Mouse (Mus musculus): ENCODE results near the gene Hoxd12. TPM values are rescaled to one million over a fixed set of nuclear protein-coding genes. Genes with fewer than 3 reads are reported as not detected.
A peak's percentile ranks its signal among the peaks of the same experiment; 100 is the strongest.

The Hoxd12 gene
- polyA plus RNA-seq, 1 experiment = not detected

DNA sequence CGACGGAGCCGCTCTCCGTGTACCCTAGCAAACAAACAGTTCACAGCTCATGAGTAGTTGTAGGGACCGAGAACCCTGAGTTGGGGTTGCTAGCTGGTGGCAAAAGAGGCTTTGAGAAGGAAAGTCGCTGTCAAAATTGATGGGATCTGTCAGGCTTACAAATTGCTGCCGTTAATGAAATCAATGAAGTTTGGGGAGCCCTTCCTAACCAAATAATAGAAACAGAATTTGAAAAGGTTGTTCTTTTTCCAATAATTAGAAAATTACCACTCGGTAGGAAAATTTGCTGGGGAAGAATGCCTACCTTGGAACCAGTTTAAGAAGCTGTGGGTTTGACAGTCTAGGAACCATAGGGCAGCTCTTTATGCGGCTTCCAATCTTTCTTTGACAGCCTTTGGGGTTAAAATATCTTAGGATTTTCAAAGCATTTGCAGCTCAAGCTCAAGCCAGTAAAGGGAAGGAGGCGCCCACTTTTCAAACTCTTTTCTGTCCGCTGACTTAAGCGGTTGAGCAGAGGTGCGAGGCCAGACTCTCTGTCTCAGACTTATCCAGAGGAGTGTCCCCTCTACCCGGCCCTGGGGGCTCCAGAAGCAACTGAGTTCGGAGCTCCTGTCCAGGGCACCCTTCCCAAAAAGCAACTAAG, 16.7 kb upstream of the Hoxd12 start:
- peak overlapping the region; percentile 11; the same call in 1 of the 2 replicates for H3K4me3 ChIP-seq (ENCODE audit: extremely low read depth, insufficient read depth, insufficient read length)
- no peak for DNase-seq (ENCODE audit: low read depth in 1 of 2, low spot score in 2 of 2)
- no peak for TF ChIP-seq CTCF (IDR thresholded peaks at IDR 0.05; ENCODE audit: extremely low read depth, insufficient read depth, insufficient read length, insufficient replicate concordance)
- no peak for TF ChIP-seq POLR2A (IDR thresholded peaks at IDR 0.05; ENCODE audit: low read depth, low read length)
- peaks cover 58% of the 10 kb centered on the region for H3K27me3 ChIP-seq (ENCODE audit: control insufficient read depth, insufficient read depth, low read length)
- H3K27ac ChIP-seq (ENCODE audit: insufficient read depth, low read length) = no peak overlapping the region
- H3K36me3 ChIP-seq (ENCODE audit: control insufficient read depth, insufficient read depth, low read length) = no peaks in the 10 kb centered on the region
- WGBS = 7% methylated on average over 15 of the region's 15 CpGs
- H3K4me1 ChIP-seq (ENCODE audit: control insufficient read depth, insufficient read depth, insufficient read length) = peaks cover 9% of the 10 kb centered on the region

GRCm38 (mm10) chr2:74658667-74659371, 16.0 kb upstream of the Hoxd12 start:
- Histone ChIP-seq H3K27ac (ENCODE audit: insufficient read depth, low read length) (no peak overlapping the region), H3K36me3 (ENCODE audit: control insufficient read depth, insufficient read depth, low read length) (no peaks in the 10 kb centered on the region), H3K4me3 (ENCODE audit: extremely low read depth, insufficient read depth, insufficient read length) (0 out of 2 replicates have a peak overlapping the region, but pooled peaks have one; percentile 1), H3K4me1 (ENCODE audit: control insufficient read depth, insufficient read depth, insufficient read length) (peaks cover 9% of the 10 kb centered on the region), H3K27me3 (ENCODE audit: control insufficient read depth, insufficient read depth, low read length) (peaks cover 59% of the 10 kb centered on the region)
- no peak for DNase-seq (ENCODE audit: low read depth in 1 of 2, low spot score in 2 of 2)
- TF ChIP-seq POLR2A (IDR thresholded peaks at IDR 0.05; ENCODE audit: low read depth, low read length) (no peak), CTCF (IDR thresholded peaks at IDR 0.05; ENCODE audit: extremely low read depth, insufficient read depth, insufficient read length, insufficient replicate concordance) (no peak)
- WGBS = 5% methylated on average over 47 of the region's 47 CpGs

GRCm38 (mm10) chr2:74659507-74660005, 15.3 kb upstream of the Hoxd12 start, which contains the start of gene Evx2:
Gene Evx2 (minus strand): TSS chr2:74659557.
- Histone ChIP-seq H3K4me1 (ENCODE audit: control insufficient read depth, insufficient read depth, insufficient read length) (peaks cover 9% of the 10 kb centered on the region), H3K27me3 (ENCODE audit: control insufficient read depth, insufficient read depth, low read length) (peaks cover 56% of the 10 kb centered on the region), H3K36me3 (ENCODE audit: control insufficient read depth, insufficient read depth, low read length) (no peaks in the 10 kb centered on the region), H3K4me3 (ENCODE audit: extremely low read depth, insufficient read depth, insufficient read length) (0 out of 2 replicates have a peak within 1 kb of the TSS, but pooled peaks have one; percentile 1), H3K27ac (ENCODE audit: insufficient read depth, low read length) (no peak within 1 kb of the TSS)
- no peak for TF ChIP-seq POLR2A (IDR thresholded peaks at IDR 0.05; ENCODE audit: low read depth, low read length)
- no peak for TF ChIP-seq CTCF (IDR thresholded peaks at IDR 0.05; ENCODE audit: extremely low read depth, insufficient read depth, insufficient read length, insufficient replicate concordance)
- WGBS = 12% methylated on average over 28 of the region's 28 CpGs
- DNase-seq (ENCODE audit: low read depth in 1 of 2, low spot score in 2 of 2) = no peak

GRCm38 (mm10) chr2:74660421-74661375, 14.1 kb upstream of the Hoxd12 start:
- H3K36me3 ChIP-seq (ENCODE audit: control insufficient read depth, insufficient read depth, low read length) = no peaks in the 10 kb centered on the region
- no peak overlapping the region for H3K4me3 ChIP-seq (ENCODE audit: extremely low read depth, insufficient read depth, insufficient read length)
- 7% methylated on average over 30 of the region's 30 CpGs for WGBS
- TF ChIP-seq POLR2A (IDR thresholded peaks at IDR 0.05; ENCODE audit: low read depth, low read length) = no peak
- TF ChIP-seq CTCF (IDR thresholded peaks at IDR 0.05; ENCODE audit: extremely low read depth, insufficient read depth, insufficient read length, insufficient replicate concordance) = no peak
- no peak for DNase-seq (ENCODE audit: low read depth in 1 of 2, low spot score in 2 of 2)
- H3K4me1 ChIP-seq (ENCODE audit: control insufficient read depth, insufficient read depth, insufficient read length) = peaks cover 6% of the 10 kb centered on the region
- no peak overlapping the region for H3K27ac ChIP-seq (ENCODE audit: insufficient read depth, low read length)
- H3K27me3 ChIP-seq (ENCODE audit: control insufficient read depth, insufficient read depth, low read length) = peaks cover 47% of the 10 kb centered on the region

DNA sequence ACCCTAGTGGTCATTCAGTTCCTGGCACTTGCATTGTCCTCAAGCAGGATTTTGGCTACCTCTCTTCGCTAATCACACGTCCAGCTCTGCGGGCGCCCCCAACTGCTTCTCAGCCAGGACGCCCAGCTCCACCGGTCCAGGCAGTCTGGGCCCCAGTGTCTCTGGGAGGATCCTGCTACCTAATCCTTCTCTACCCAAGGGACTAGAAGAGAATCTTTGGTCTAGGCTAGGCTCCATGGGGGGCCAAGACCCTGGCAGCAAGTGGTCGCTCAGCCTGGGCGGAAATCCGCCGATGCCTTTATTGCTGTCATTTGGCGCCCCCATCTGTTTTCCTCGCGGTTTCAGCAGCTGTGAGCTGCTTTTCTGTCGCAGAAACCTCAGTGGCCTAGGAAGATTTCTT, 13.1 kb upstream of the Hoxd12 start:
- Histone ChIP-seq H3K36me3 (ENCODE audit: control insufficient read depth, insufficient read depth, low read length) (no peaks in the 10 kb centered on the region), H3K27me3 (ENCODE audit: control insufficient read depth, insufficient read depth, low read length) (peaks cover 42% of the 10 kb centered on the region), H3K4me1 (ENCODE audit: control insufficient read depth, insufficient read depth, insufficient read length) (peaks cover 3% of the 10 kb centered on the region; the same call in 1 of the 2 replicates), H3K27ac (ENCODE audit: insufficient read depth, low read length) (no peak overlapping the region), H3K4me3 (ENCODE audit: extremely low read depth, insufficient read depth, insufficient read length) (no peak overlapping the region)
- no peak for TF ChIP-seq CTCF (IDR thresholded peaks at IDR 0.05; ENCODE audit: extremely low read depth, insufficient read depth, insufficient read length, insufficient replicate concordance)
- no peak for TF ChIP-seq POLR2A (IDR thresholded peaks at IDR 0.05; ENCODE audit: low read depth, low read length)
- DNase-seq (ENCODE audit: low read depth in 1 of 2, low spot score in 2 of 2) = no peak
- 6% methylated on average over 14 of the region's 14 CpGs for WGBS

DNA sequence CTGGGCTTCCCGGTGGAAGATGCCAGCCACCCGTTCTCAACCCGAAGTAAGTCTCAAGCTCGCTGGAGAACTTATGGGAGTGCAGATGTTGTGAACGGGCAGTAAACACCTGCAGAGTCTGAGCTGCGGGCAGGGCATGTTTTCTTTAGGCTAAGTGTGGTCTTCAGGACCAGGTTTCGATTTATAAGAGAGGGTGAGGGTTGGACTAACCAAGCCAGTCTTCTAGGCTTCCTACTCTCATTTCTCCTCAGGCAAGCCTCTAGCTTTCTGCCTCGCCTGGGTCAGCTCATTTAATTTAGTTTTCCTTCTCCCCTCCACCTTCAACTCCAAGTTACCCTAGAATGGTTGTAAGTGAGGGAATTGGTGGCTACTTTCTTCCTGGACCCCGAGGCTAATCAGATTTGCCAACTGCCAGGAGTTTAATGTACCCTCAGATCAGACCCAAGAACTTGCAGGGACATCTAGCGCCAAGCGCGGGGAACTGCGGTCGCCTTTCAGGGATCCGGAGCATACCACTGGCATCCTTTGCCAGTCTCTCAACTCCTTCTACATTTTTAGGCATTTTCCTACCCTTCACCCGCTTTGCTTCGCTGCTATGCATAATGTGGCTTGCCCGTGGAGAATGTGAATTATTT, 11.4 kb upstream of the Hoxd12 start:
- Histone ChIP-seq H3K4me3 (ENCODE audit: extremely low read depth, insufficient read depth, insufficient read length) (no peak overlapping the region), H3K36me3 (ENCODE audit: control insufficient read depth, insufficient read depth, low read length) (no peaks in the 10 kb centered on the region), H3K27ac (ENCODE audit: insufficient read depth, low read length) (no peak overlapping the region), H3K4me1 (ENCODE audit: control insufficient read depth, insufficient read depth, insufficient read length) (no peaks in the 10 kb centered on the region; the same call in 1 of the 2 replicates), H3K27me3 (ENCODE audit: control insufficient read depth, insufficient read depth, low read length) (peaks cover 41% of the 10 kb centered on the region)
- TF ChIP-seq POLR2A (IDR thresholded peaks at IDR 0.05; ENCODE audit: low read depth, low read length) (no peak), CTCF (IDR thresholded peaks at IDR 0.05; ENCODE audit: extremely low read depth, insufficient read depth, insufficient read length, insufficient replicate concordance) (peak; percentile 29; the same call in 1 of the 2 replicates)
- WGBS = 5% methylated on average over 18 of the region's 18 CpGs
- DNase-seq (ENCODE audit: low read depth in 1 of 2, low spot score in 2 of 2) = no peak
